Mouse (Mus musculus): ENCODE results near the gene Stub1. TPM values are rescaled to one million over a fixed set of nuclear protein-coding genes. Genes with fewer than 3 reads are reported as not detected.

The Stub1 gene
- polyA plus RNA-seq, 1 experiment from 2014 or later: 246 TPM

DNA sequence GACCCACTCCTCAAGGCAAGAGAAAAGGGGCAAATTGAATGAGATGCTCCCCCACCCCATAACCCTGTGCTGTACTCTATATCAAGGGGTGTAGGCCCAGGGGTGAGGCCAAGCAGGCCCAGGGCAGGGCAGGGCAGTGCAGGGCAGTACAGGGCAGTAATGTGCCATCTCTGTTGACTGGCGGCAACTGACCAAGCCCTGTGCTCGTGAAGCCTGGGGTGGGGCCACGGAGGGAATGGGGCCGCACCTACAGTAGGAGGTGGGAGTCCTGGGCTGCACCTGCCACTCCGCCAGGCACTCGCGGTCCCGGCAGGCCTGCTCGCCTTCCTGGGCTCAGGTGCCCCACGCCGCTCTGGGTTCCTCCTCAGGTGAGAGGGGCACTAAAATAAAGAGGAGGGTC is 32.1 kb upstream of the Stub1 start:
- Histone ChIP-seq H3K9ac (ENCODE audit: low read depth, low read length) (no peak overlapping the region), H3K27ac (ENCODE audit: low read depth, low read length) (peak overlapping the region; percentile 57), H3K4me3 (ENCODE audit: low read depth, low read length) (no peak overlapping the region), H3K4me2 (replicated peaks; ENCODE audit: low read depth) (peak overlapping the region; percentile 48), H3K36me3 (ENCODE audit: control insufficient read depth, insufficient read depth) (no peaks in the 10 kb centered on the region), H3K4me1 (replicated peaks; ENCODE audit: control insufficient read depth, insufficient read depth, low read length) (0 out of 2 replicates have a peak, but pooled peaks cover 8% of the 10 kb centered on the region), H3K9me3 (ENCODE audit: control insufficient read depth) (no peaks in the 10 kb centered on the region), H3K27me3 (replicated peaks; ENCODE audit: control insufficient read depth, insufficient read depth, low read length) (no peaks in the 10 kb centered on the region)
- WGBS: 46% methylated on average over 11 of the region's 11 CpGs
- peak; percentile 14; the same call in 1 of the 2 replicates for ATAC-seq
- TF ChIP-seq CTCF (IDR thresholded peaks at IDR 0.05; ENCODE audit: low read depth): no peak

DNA sequence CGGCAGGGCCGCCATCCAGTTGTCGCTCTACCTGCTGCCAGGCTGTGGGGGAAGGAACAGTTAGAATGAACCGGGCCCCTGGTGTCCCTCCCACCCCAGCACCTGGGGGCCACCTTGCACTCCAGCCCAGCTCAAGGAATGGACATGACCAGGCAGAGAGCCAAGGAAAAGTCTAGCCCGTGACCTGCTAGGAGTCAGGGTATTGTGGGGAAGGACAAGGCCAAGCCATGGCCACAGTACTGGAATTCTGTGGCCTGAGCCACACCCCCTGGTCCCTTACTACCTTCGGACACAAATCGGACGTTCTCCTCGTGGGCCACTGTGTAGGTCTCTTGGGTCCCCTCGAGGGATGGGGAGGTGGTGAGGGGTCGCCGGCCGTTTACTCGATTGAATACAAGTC is 31.1 kb upstream of the Stub1 start:
- Histone ChIP-seq H3K36me3 (ENCODE audit: control insufficient read depth, insufficient read depth) (no peaks in the 10 kb centered on the region), H3K27ac (ENCODE audit: low read depth, low read length) (no peak overlapping the region)

DNA sequence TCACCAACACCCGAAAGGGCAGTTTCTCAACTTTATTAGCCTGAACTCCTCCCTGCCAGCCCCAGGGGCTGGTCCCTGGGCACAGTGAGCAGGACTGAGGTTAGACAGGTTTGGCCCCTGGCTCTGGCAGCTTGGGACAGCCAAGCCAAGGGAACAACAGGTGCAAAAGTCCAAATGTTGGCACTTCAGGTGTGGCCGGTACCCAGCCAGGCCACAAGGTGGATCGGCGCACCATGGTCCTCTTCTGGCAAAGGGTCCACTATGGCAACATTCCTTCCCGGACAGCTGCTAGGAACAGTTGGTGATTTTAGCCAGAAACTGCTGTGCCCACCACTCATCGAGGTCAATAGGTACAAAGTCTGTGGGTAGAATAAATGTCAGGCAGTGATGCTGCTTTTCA is 30.5 kb upstream of the Stub1 start:
- Histone ChIP-seq H3K4me1 (replicated peaks; ENCODE audit: control insufficient read depth, insufficient read depth, low read length) (0 out of 2 replicates have a peak, but pooled peaks cover 8% of the 10 kb centered on the region), H3K27me3 (replicated peaks; ENCODE audit: control insufficient read depth, insufficient read depth, low read length) (no peaks in the 10 kb centered on the region), H3K4me3 (ENCODE audit: low read depth, low read length) (no peak overlapping the region), H3K9ac (ENCODE audit: low read depth, low read length) (no peak overlapping the region), H3K9me3 (ENCODE audit: control insufficient read depth) (no peaks in the 10 kb centered on the region), H3K4me2 (replicated peaks; ENCODE audit: low read depth) (no peak overlapping the region), H3K27ac (ENCODE audit: low read depth, low read length) (no peak overlapping the region), H3K36me3 (ENCODE audit: control insufficient read depth, insufficient read depth) (no peaks in the 10 kb centered on the region)
- WGBS: 68% methylated on average over 6 of the region's 6 CpGs
- TF ChIP-seq CTCF (IDR thresholded peaks at IDR 0.05; ENCODE audit: low read depth): peak; percentile 40
- no peak for ATAC-seq

More for the DNA sequence above, 31.1 kb upstream of the Stub1 start:
- no peak overlapping the region for H3K9ac ChIP-seq (ENCODE audit: low read depth, low read length)
- no peak for ATAC-seq
- no peak for TF ChIP-seq CTCF (IDR thresholded peaks at IDR 0.05; ENCODE audit: low read depth)
- WGBS: 92% methylated on average over 14 of the region's 14 CpGs
- no peaks in the 10 kb centered on the region for H3K27me3 ChIP-seq (replicated peaks; ENCODE audit: control insufficient read depth, insufficient read depth, low read length)
- H3K4me1 ChIP-seq (replicated peaks; ENCODE audit: control insufficient read depth, insufficient read depth, low read length): 0 out of 2 replicates have a peak, but pooled peaks cover 8% of the 10 kb centered on the region
- no peak overlapping the region for H3K4me2 ChIP-seq (replicated peaks; ENCODE audit: low read depth)
- no peaks in the 10 kb centered on the region for H3K9me3 ChIP-seq (ENCODE audit: control insufficient read depth)
- no peak overlapping the region for H3K4me3 ChIP-seq (ENCODE audit: low read depth, low read length)

DNA sequence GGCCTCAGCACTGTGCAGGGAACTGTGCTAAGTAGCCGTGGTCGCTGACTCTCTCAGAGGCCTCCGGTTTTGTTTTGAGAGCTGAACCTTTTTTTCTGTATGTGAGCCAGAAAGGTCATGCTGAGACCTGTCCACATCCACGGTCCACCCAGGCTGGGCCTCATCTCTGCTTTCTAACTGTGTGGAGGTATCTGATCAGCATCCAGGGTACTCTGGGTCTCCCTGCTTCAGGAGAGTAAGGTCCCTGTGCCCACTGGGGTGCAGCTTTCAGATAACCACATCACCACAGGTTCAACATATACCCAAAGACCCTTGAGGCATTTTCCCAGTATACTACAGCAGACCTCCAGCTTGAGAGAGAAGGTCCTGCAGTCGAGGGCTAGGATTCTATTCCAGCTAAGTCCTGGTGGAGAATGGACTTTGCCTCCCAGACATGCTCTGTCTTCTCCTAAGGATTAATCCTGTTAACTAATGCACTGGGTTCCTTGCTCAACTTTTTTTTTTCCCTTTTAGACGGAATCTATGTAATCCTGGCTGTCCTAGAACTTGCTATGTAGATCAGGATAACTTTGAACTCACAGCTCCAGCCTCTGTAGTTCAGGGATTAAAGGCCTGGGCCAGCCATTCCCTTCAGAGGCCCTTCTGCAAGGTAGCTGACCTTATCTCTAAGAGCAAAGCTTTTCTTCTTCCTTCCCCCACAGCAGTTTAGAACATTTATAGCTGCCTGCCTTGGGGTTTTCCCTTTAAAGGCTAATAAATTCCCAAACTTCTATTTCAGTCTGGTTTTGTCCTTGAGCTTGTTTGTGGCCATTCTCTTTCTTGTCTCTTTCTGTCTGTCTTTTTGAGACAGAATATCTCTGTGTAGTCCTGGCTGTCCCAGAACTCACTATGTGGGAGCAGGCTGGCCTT is 28.8 kb upstream of the Stub1 start:
- 4% methylated on average over 6 of the region's 6 CpGs for WGBS
- no peak for ATAC-seq
- peak overlapping the region; percentile 93 for H3K4me2 ChIP-seq (replicated peaks; ENCODE audit: low read depth)

DNA sequence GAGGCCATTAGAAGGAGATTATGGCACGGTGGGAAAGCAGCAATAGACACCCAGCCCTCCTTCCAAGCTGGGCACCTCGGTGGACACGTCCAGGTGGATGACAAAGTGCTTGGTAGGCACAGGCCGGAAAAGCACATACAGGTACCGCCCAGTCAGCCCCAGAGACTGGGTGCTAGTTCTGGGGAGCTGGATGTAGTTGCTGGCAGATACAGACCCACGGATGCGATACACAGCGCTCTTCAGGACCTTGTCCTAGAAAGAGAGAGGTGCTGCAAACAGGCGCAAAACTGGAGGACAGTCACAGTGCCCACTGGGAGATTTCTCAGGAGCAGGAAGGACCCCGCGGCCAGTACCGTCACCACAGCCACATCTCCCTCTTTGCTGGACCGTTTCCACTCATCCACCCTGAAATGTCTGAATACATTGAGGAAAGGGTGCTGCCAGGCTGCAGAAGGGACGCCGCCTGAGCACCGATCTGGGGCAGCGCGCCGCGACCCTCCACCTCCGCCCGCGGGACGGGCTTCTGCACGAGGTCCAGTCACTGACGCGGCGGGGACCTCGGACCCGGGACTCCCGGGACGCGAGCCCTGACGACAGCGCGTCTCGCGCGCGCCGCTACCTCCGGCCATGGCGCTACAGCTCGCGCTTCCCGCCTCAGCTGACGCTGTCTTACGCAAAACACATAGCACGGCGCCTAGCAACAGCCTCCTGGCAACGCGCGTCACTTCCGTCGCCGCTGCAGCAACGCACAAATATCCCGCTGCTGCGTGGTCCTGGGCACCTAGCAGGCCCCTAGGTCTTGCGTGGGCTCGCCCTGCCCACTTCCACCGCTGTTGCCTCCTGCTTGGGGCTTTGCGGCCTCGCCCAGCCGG is 27.9 kb upstream of the Stub1 start, which contains the start of gene Wdr90:
Wdr90 (minus strand) TSS at position 670 of the 872 bp plus-strand sequence.
- Histone ChIP-seq H3K9ac (ENCODE audit: low read depth, low read length) (peak within 1 kb of the TSS; percentile 47), H3K27me3 (replicated peaks; ENCODE audit: control insufficient read depth, insufficient read depth, low read length) (no peaks in the 10 kb centered on the region), H3K27ac (ENCODE audit: low read depth, low read length) (peak within 1 kb of the TSS; percentile 46; the same call in 1 of the 2 replicates), H3K36me3 (ENCODE audit: control insufficient read depth, insufficient read depth) (no peaks in the 10 kb centered on the region), H3K4me3 (ENCODE audit: low read depth, low read length) (peak within 1 kb of the TSS; percentile 57), H3K4me1 (replicated peaks; ENCODE audit: control insufficient read depth, insufficient read depth, low read length) (0 out of 2 replicates have a peak, but pooled peaks cover 8% of the 10 kb centered on the region), H3K9me3 (ENCODE audit: control insufficient read depth) (no peaks in the 10 kb centered on the region), H3K4me2 (replicated peaks; ENCODE audit: low read depth) (peak within 1 kb of the TSS; percentile 93)
- peak; percentile 81 for ATAC-seq
- TF ChIP-seq CTCF (IDR thresholded peaks at IDR 0.05; ENCODE audit: low read depth): peak; percentile 63
- WGBS: 3% methylated on average over 65 of the region's 65 CpGs

More for the DNA sequence above, 28.8 kb upstream of the Stub1 start:
- Histone ChIP-seq H3K9ac (ENCODE audit: low read depth, low read length) (peak overlapping the region; percentile 47), H3K4me1 (replicated peaks; ENCODE audit: control insufficient read depth, insufficient read depth, low read length) (0 out of 2 replicates have a peak, but pooled peaks cover 8% of the 10 kb centered on the region), H3K36me3 (ENCODE audit: control insufficient read depth, insufficient read depth) (no peaks in the 10 kb centered on the region), H3K4me3 (ENCODE audit: low read depth, low read length) (peak overlapping the region; percentile 57), H3K27me3 (replicated peaks; ENCODE audit: control insufficient read depth, insufficient read depth, low read length) (no peaks in the 10 kb centered on the region), H3K9me3 (ENCODE audit: control insufficient read depth) (no peaks in the 10 kb centered on the region), H3K27ac (ENCODE audit: low read depth, low read length) (peak overlapping the region; percentile 46; the same call in 1 of the 2 replicates)
- no peak for TF ChIP-seq CTCF (IDR thresholded peaks at IDR 0.05; ENCODE audit: low read depth)
